Mouse (Mus musculus) bone marrow macrophage, adult 2 months (primary cell): Measurements from ENCODE around the gene Tor1aip1.

Experiments
- CTCF ChIP-seq: IDR thresholded peaks from 2 replicates; pipeline ENCODE4 v1.5.1; 2012; ENCODE audit warnings: low read depth, mild to moderate bottlenecking, low read length, moderate library complexity
- POLR2A ChIP-seq: IDR thresholded peaks from 2 replicates; pipeline ENCODE4 v1.6.1; 2012; ENCODE audit warnings: mild to moderate bottlenecking, low read depth, low read length, borderline replicate concordance

- TF ChIP-seq CTCF (no peak), POLR2A (peak; percentile 3; the same call in 1 of the 2 replicates)
These were observed 881 bp downstream of the Tor1aip1 start, which contains the start of gene Tor1aip2 for GRCm38 (mm10) chr1:156035269-156035929.
